Mouse (Mus musculus) embryonic facial prominence, embryonic 10.5 days (tissue): ENCODE data around the gene Rps21. TPM values are rescaled to one million over a fixed set of nuclear protein-coding genes. Genes with fewer than 3 reads are reported as not detected.

ENCODE experiments used
- DNase-seq: peaks from one replicate; pipeline ENCODE4 v3.0.0-alpha.2; 2017; ENCODE audit warnings: low spot score
- H3K27ac ChIP-seq: fragments of 300-500 bp; sonication (generic); replicated peaks from 2 replicates; pipeline ENCODE4 v1.5.1; 2016; ENCODE audit warnings: mild to moderate bottlenecking
- H3K27me3 ChIP-seq: fragments of 300-500 bp; sonication (generic); replicated peaks from 2 replicates; pipeline ENCODE4 v1.6.1; 2016; ENCODE audit warnings: low read depth, mild to moderate bottlenecking; ENCODE audit not compliant: poor library complexity, severe bottlenecking
- H3K36me3 ChIP-seq: fragments of 300-500 bp; sonication (generic); replicated peaks from 2 replicates; pipeline ENCODE4 v1.6.1; 2016; ENCODE audit warnings: mild to moderate bottlenecking, moderate library complexity
- H3K4me1 ChIP-seq: fragments of 300-500 bp; sonication (generic); 2 replicates; pipeline ENCODE4 v1.6.1; 2016
- H3K4me3 ChIP-seq: fragments of 300-500 bp; sonication (generic); 2 replicates; pipeline ENCODE4 v1.5.1; 2016; ENCODE audit warnings: mild to moderate bottlenecking, moderate library complexity
- H3K9me3 ChIP-seq: fragments of 300-500 bp; sonication (generic); 2 replicates; pipeline ENCODE4 v1.6.1; 2016; ENCODE audit warnings: mild to moderate bottlenecking
- WGBS: fragments of 180-500 bp; shearing (Covaris S2); methylation state at CpG from one replicate; pipeline ENCODE4 v1.1.7; 2016; 5-methylcytosine and 5-hydroxymethylcytosine counted together
- polyA plus RNA-seq: library from polyadenylated mRNA; unstranded; fragments of >200 nt; fragmentation: Nextera tagmentation; extraction: Ambion mirVana; gene quantifications from 2 replicates; pipeline ENCODE4 v1.2.1, GENCODE M21; 2016

Rps21 gene
- polyA plus RNA-seq, 1 experiment from 2014 or later, result 569 TPM

DNA sequence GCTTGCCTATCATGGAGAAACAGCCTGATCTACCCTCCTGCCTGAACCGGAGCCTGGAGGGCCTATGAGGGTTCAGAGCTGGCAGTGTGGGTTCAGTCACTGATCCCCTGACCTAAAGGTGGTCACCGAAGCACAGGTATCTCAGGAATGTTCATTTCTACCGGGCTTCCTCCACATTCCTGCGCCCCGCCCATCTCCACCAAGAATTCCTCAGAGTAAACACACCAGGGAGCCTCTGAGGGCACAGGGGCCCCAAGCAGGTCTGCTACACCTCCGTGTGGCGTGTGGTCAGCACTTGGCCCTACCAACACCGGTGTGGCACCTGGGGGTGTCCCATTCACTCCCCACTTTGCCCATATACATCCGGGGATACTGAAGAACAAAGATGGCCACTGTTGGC lies 37.0 kb upstream of the Rps21 start:
- peaks cover 83% of the 10 kb centered on the region for H3K4me1 ChIP-seq
- WGBS, result 70% methylated on average over 9 of the region's 9 CpGs

DNA sequence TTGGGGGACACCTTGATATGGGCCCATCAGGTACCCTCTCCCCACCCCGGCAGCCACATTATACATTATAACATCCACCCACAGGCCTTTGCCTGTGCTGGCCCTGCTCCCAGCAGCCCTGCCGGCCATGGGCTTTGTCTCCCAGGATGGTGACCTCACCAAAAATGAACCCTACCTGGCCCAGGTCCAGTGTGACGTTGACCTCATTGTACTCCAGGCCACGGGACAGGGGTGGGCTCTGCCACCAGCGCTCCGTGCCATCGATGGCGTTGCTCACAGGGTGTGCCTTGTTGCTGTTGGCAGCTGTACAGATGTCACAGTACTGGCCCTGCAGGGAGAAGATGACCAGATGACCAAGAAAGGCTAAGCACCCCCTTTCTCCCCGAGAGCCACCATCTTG lies 36.1 kb upstream of the Rps21 start:
- Histone ChIP-seq H3K27me3 (peaks cover 41% of the 10 kb centered on the region), H3K4me3 (no peak overlapping the region), H3K36me3 (peaks cover 7% of the 10 kb centered on the region; the same call in 1 of the 2 replicates), H3K9me3 (no peaks in the 10 kb centered on the region), H3K27ac (no peak overlapping the region), H3K4me1 (peaks cover 83% of the 10 kb centered on the region)
- no peak for DNase-seq
- 91% methylated on average over 9 of the region's 9 CpGs for WGBS

More for the DNA sequence above, 37.0 kb upstream of the Rps21 start:
- DNase-seq, result no peak
- peak overlapping the region; percentile 75; the same call in 1 of the 2 replicates for H3K27ac ChIP-seq
- H3K4me3 ChIP-seq, result no peak overlapping the region
- H3K36me3 ChIP-seq, result peaks cover 7% of the 10 kb centered on the region; the same call in 1 of the 2 replicates
- no peaks in the 10 kb centered on the region for H3K9me3 ChIP-seq
- H3K27me3 ChIP-seq, result peaks cover 32% of the 10 kb centered on the region

DNA sequence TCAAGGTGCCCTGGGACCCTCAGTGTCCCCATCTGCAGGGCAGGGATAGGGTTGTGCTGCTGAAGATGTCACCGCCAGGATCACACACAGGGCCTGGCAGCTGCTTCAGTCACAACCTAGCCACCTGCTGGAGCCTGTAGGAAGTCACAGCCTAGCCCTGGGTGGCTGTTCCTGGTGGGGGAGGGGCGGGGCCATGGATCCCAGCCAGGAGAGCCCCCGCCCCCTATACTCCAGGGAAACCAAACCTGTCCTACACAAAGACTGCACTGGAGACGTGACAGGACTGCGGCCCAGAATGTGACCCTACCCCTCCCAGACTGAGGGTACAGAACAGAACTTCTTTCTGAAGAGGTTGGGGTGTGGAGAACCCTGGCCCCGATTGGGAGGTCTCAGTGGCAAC lies 34.9 kb upstream of the Rps21 start:
- peak overlapping the region; percentile 80; the same call in 1 of the 2 replicates for H3K4me3 ChIP-seq
- H3K9me3 ChIP-seq, result no peaks in the 10 kb centered on the region
- peak; percentile 70 for DNase-seq
- peaks cover 53% of the 10 kb centered on the region for H3K27me3 ChIP-seq
- peak overlapping the region; percentile 16; the same call in 1 of the 2 replicates for H3K27ac ChIP-seq
- H3K36me3 ChIP-seq, result peaks cover 7% of the 10 kb centered on the region; the same call in 1 of the 2 replicates
- WGBS, result 9% methylated on average over 6 of the region's 6 CpGs
- H3K4me1 ChIP-seq, result peaks cover 87% of the 10 kb centered on the region

DNA sequence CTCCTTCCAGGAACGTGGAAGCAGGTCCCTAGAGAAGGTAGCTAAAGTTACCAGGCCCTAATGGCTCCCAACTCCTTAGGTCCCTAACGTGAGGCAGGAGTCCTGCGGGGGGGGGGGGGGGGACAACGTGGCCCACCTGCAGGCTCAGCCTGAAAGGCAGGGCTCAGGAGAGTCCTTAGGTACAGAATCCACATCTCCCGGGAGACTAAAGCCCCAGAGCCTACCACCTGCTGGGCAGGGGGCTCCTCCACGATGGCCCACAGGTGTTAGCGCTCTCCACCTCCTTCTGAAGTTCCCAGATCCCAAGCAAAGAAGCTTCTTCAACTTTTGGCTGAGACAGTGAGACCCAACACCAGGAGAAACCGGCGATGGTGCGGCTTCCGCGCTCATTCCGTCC lies 32.5 kb upstream of the Rps21 start:
- no peaks in the 10 kb centered on the region for H3K9me3 ChIP-seq
- H3K4me3 ChIP-seq, result peak overlapping the region; percentile 80
- peaks cover 4% of the 10 kb centered on the region; the same call in 1 of the 2 replicates for H3K36me3 ChIP-seq
- DNase-seq, result no peak
- 2% methylated on average over 13 of the region's 13 CpGs for WGBS
- peak overlapping the region; percentile 85 for H3K27ac ChIP-seq
- peaks cover 83% of the 10 kb centered on the region for H3K4me1 ChIP-seq
- peaks cover 72% of the 10 kb centered on the region for H3K27me3 ChIP-seq

DNA sequence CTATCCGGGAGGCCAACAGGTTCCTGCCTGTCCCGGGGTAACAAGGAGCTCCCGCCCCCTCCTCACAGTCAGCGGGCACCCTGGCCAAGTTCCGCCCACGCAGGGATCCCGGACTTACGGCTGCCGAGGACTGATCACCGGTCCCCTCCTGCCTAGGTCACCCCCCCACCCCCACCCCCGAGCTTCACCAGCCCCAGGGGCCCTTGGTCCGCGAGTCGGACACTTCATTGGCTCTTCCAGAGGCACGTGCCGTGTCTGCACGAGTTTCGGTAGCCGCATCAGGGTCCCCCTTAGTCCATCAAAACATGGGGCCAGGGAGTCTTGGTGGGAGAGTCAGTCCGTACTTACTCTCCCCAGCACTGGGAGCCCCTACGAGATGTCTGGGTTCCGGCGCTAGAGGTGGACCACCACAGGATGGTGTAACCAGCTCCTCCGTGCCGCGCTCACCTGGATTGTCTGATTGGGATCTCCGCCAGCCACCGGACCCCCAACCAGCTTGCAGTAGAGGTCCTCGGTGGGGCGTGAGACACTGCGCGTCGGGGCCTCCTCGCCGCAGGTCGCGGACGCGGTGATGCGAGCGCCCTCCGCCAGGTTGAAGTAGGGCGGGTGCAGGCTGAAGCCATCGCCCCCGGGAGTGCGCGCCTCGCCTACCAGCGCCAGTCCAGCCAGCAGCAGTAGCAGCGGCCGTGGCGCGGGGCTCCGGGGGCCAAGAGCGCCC lies 32.0 kb upstream of the Rps21 start:
- H3K27me3 ChIP-seq, result peaks cover 72% of the 10 kb centered on the region
- under 1% methylated on average over 55 of the region's 55 CpGs for WGBS
- H3K4me1 ChIP-seq, result peaks cover 77% of the 10 kb centered on the region
- DNase-seq, result peak; percentile 60
- peaks cover 4% of the 10 kb centered on the region; the same call in 1 of the 2 replicates for H3K36me3 ChIP-seq
- H3K9me3 ChIP-seq, result no peaks in the 10 kb centered on the region
- H3K4me3 ChIP-seq, result peak overlapping the region; percentile 80
- H3K27ac ChIP-seq, result peak overlapping the region; percentile 85

DNA sequence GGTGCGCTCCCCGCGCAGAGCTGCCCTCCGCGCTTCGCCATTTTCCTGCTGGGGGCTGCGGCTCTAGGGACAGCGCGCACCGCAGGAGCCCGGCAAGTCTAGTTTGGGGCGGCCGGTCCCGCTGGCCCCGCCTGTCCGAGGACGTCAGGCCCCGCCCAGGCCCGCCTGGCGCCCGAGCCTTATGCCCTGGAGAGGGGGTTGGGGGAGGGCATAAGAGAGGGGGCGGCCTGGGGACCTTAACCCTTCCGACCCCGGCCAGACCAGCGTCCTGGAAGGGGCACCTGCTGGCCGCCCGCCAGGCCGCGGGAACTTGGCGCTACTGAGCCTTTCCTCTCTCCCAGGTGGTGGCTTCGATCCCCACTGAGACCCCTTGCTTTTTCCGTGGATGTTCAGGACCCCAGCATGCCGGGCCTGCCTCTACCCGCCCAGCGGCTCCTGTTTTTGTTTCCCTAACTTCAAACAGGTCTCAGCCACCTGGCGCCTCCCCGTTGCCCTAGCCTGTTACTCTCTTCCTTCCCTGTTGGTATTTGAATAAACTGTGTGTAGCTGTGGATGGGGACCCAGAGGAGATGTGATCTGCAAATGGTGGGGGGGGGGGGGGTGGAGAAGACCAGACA lies 31.3 kb upstream of the Rps21 start, which contains the start of gene Lama5:
Gene Lama5, minus strand, starts transcription at position 98 of the 617 bp plus-strand sequence.
- Histone ChIP-seq H3K27ac (peak within 1 kb of the TSS; percentile 85), H3K4me3 (peak within 1 kb of the TSS; percentile 80), H3K36me3 (peaks cover 4% of the 10 kb centered on the region; the same call in 1 of the 2 replicates), H3K27me3 (peaks cover 72% of the 10 kb centered on the region), H3K9me3 (no peaks in the 10 kb centered on the region), H3K4me1 (peaks cover 77% of the 10 kb centered on the region)
- WGBS, result 2% methylated on average over 37 of the region's 37 CpGs
- DNase-seq, result peak; percentile 87

DNA sequence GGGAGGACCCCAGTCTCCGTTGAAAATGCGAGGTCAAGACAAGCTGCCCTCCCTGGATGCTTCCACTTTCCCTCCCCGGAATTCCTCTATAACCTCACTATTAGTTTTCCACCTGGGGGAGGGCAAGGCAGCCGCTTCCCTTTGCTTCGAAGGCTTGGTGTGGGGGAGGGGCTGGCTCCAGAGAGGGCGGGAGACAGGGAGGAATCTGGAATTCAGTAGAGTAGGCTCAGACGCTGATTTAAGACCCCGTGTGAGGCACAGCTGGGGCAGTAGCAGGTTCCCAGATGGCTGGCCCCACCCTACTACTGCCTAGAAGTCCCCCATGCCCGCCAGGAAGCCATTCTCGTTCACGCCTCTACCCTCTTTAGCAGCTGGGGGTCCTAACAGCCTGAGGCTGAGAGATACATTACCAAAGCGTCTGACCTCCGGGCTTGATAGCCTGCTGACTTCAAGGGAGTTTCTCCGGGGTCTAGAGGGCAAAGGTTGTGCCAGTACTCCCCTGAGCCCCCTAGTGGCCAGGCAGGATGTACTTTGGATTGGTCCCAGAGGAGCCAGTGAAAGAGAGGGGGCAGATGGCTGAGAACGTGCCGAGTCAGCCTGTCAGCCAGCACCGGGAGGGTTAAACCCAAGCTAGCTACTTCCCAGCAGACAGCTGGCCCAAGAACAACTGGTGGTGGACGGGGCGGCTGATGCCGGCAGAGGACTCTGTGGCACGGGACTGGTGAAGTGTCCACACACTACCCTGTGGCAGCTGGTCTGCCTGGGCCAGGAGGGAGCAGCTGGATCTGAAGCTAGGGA lies 29.7 kb upstream of the Rps21 start:
- H3K27ac ChIP-seq, result peak overlapping the region; percentile 70
- H3K4me1 ChIP-seq, result peaks cover 76% of the 10 kb centered on the region
- DNase-seq, result peak; percentile 79
- H3K4me3 ChIP-seq, result peak overlapping the region; percentile 45
- peaks cover 67% of the 10 kb centered on the region for H3K27me3 ChIP-seq
- no peaks in the 10 kb centered on the region for H3K36me3 ChIP-seq
- H3K9me3 ChIP-seq, result no peaks in the 10 kb centered on the region
- under 1% methylated on average over 21 of the region's 21 CpGs for whole genome bisulfite sequencing

DNA sequence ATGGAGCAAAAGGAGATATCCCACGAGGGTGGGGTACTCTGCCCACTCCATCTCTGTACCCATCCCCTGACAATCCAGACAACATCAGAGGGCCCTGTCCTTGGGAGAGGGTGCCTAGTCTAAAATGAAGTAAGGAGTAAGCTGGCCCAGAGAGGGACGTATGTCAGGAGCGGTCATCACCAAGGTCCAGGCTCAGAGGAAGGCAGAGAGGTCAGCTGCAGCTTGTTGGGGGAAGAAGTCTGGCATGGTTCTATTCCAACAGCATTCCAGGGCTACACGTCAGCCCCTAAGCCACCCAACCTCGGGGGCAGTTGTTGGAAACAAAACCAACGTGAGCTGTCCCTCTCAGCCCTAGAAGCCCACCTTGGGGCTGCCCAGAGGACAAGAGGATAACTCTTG lies 29.1 kb upstream of the Rps21 start:
- 45% methylated on average over 6 of the region's 6 CpGs for WGBS
- peaks cover 76% of the 10 kb centered on the region for H3K4me1 ChIP-seq
- peaks cover 61% of the 10 kb centered on the region for H3K27me3 ChIP-seq
- H3K36me3 ChIP-seq, result no peaks in the 10 kb centered on the region
- peak overlapping the region; percentile 70 for H3K27ac ChIP-seq
- H3K4me3 ChIP-seq, result peak overlapping the region; percentile 45
- H3K9me3 ChIP-seq, result no peaks in the 10 kb centered on the region
- no peak for DNase-seq

DNA sequence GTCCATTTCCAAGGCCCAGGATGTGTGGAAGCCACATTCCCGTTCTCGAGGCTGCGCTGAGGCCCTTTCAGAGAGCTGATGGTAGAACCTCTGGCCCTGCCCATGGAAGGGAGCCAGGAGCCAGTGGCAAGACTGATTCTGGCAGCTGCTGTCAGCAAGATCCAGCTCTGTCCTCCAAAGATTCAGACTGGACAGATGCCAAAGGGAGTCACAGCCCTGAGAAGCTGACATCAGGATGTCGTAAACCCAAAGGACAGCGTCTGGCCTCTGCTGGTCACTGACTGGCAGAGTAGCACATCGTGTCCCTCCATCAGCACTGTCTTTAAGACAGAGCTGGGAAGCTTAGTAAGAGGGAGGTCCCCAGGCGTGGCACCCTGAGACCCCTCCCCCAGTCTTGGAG lies 28.6 kb upstream of the Rps21 start:
- Histone ChIP-seq H3K9me3 (no peaks in the 10 kb centered on the region), H3K36me3 (no peaks in the 10 kb centered on the region), H3K4me1 (peaks cover 72% of the 10 kb centered on the region), H3K4me3 (no peak overlapping the region), H3K27ac (peak overlapping the region; percentile 70; the same call in 1 of the 2 replicates), H3K27me3 (peaks cover 56% of the 10 kb centered on the region)
- 72% methylated on average over 7 of the region's 7 CpGs for WGBS
- no peak for DNase-seq

DNA sequence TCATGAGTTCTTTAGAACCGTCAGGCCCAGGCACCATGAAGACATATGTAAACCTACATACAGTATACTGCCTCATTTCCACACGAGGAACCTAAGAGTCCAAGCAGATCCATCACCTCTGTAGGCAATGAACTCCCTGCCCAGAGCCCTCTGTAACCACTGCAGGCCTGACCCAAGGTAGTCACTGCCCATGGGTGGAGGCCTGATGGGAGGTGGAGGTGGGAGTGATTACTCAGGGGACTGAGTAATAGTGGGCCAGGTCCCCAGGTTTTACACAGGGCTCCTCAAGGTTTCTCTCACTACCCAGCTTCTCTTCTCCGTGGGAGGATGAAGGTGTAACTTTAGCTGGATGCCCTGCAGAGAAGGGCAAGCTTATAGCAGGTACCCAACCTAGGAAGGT lies 28.0 kb upstream of the Rps21 start:
- Histone ChIP-seq H3K36me3 (no peaks in the 10 kb centered on the region), H3K27me3 (peaks cover 50% of the 10 kb centered on the region), H3K4me3 (no peak overlapping the region), H3K9me3 (no peaks in the 10 kb centered on the region), H3K4me1 (peaks cover 72% of the 10 kb centered on the region), H3K27ac (no peak overlapping the region)
- WGBS, result 81% methylated on average over 3 of the region's 3 CpGs
- no peak for DNase-seq

DNA sequence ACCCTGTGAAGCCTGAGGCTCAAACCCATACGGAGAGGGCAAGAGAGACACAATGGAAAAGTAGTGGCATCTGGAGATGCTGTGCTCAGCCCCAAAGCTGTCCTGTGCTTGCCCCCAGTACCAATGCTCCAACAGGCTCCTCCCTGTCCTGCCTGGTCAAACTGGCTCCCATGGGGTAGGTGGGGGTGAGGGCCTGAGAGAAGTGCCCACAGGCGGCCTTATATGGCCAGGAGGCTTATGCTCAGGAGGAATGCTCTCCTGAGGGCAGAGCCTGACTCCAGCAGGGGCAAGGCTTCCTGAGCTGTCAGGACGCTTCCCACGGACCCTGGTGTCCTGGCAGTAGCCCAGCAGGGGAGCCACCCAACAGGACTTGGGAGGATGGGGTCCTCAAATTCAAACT lies 26.7 kb upstream of the Rps21 start:
- H3K27me3 ChIP-seq, result peaks cover 37% of the 10 kb centered on the region
- H3K4me1 ChIP-seq, result peaks cover 69% of the 10 kb centered on the region
- H3K27ac ChIP-seq, result no peak overlapping the region; the same call in none of the 2 replicates
- no peaks in the 10 kb centered on the region for H3K9me3 ChIP-seq
- 50% methylated on average over 4 of the region's 4 CpGs for WGBS
- no peaks in the 10 kb centered on the region for H3K36me3 ChIP-seq
- no peak for DNase-seq
- H3K4me3 ChIP-seq, result no peak overlapping the region
